Mouse (Mus musculus): ENCODE measurements at regions not wholly inside any gene's neighbourhood (a gene's known extent, or its start where the extent isn't known, plus 50 kb on each side); places are given as distances from the start of the nearest gene placed in this dataset.

DNA sequence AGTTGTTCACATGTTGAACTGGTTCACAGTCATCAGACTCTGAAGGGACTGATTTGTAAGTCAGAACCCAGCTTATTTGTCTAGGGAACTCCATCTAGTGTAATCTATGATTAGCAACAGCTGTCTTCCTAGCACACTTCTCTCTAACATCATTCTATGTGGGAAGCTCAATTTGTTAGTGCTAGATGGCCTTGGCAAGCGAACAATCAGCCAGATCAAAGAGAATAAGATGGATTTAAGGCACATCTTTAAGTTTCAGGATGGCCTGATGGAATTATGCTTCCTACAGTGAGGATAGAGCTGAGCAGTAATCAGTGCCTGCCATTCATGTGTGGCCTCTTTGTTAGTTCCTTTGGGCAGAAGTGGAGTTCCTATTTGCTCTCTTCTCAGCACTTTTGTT, 183.1 kb upstream of the Pdcd1 start:
- no peak for DNase-seq (ENCODE audit: low spot score in 2 of 2)

- no peak for DNase-seq (ENCODE audit: low spot score in 2 of 2)
Measured at GRCm38 (mm10) chr1:94221006-94221405, 168.7 kb upstream of the Pdcd1 start.

DNA sequence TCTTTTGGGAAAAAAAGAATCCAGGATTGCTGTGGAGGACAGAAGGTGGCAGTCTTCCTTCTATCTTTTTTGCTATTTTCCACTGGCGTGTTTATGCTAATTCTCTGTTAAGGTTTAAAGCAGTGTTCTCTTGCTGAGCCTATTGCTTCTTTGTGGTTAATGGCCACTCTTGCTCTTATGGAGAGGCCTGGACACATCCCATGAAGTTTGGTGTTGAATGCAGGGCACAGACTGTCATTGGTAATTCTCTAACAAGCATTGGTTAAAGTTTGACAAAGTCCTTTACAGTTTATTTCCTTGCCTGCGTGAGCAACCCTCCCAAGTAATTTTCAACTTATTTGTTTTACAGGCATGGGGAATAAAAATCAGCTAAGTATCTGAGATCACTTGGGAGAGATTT, 165.1 kb upstream of the Pdcd1 start:
- no peak for DNase-seq (ENCODE audit: low spot score in 2 of 2)

DNA sequence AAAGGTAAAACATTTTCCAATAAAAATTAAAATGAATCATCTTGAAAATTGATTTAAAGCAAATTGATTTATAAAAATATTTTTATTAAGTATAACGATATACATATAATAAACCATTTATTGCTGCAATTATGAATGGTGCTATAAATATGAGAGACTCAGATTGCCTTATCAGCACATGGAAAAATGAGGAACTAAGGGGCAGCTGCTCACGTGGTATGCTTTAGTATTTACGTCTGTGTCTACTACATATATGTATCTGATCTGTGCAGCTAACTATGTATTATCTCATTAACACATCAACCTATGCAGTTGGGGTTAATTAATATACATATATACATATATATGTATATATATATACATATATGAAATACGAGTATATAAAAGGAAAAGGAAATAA, 156.6 kb upstream of the Pdcd1 start:
- no peak for DNase-seq (ENCODE audit: low spot score in 2 of 2)

DNA sequence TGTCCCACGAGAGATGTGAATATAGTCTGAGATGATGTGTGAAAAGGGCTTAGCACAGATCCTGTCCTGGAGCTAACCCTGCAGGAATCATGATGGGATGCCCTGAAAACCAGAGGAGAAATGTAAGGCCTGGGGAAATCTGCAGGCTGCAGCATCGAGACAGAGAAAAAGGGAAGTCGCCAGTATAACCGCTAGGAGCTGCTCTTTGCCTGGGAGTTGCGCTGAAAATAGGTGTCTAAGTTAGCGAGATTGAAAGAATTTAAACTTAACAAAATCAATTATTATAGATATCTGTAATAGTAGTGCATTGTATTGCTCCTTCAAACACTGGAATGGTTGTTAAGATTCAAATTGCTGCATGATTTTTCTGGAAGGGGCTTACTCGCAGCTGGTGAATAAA, 155.5 kb upstream of the Pdcd1 start:
- no peak for DNase-seq (ENCODE audit: low spot score in 2 of 2)

DNA sequence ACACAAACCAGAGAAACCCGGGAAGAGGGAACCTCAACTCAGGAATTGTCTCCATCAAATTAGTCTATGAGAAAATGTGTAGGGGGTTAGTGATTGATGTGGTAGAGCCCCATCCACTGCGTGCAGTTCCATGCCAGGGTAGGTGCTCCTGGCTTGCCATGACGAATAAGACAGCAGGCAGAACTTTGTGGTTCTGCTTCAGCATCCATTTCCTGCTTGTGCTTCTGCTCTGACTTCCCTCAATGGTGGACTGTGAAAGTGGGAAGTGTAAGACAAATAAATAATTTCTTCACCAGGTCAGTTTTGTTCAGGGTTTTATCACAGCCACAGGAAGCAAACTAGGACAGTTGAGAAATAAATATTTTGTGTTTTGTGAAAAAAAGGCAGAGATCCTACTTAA, 150.9 kb upstream of the Pdcd1 start:
- DNase-seq (ENCODE audit: low spot score in 2 of 2), result no peak

DNA sequence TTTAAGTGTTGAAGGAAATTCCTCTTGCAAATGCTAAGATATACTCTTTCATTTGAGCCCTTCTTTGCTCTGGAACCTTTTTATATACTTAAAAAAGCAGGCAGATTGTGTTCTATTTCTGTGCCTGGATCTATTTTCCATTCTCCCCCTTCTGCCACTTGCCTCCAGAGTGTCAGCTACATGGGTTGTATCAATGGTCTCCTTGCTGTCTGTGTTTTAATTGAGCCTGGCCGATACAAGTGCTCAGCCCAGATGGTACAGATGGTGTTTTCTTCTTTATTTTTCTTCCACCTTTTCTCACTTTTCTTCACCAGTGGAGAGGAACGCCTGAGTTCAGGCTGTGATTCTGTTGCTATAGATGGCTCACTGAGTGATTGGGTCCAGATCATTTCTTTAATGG, 131.5 kb upstream of the Pdcd1 start:
- DNase-seq (ENCODE audit: low spot score in 2 of 2), result no peak

GRCm38 (mm10) chr1:94149958-94150357, 97.6 kb upstream of the Pdcd1 start:
- DNase-seq (ENCODE audit: low spot score in 2 of 2), result no peak

DNA sequence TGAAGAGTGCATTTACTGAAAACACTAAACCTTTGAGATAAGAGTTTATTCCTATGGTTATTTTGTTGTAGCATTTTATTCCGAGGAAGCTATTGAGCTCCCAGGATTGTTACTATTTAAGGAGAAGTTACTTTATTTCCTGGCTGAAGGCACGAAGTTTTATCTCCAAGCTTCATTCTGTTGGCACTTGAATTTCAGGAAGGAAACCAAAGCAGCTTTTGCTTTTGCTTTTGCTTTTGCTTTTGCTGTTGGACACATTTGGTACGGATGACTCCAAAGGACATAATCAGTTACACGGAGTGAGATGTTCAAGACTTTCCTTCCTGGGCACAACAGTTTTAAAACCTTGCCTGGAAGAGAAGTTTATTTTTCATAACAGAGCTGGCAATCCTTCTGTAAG, 94.7 kb upstream of the Pdcd1 start:
- DNase-seq (ENCODE audit: low spot score in 2 of 2), result no peak

DNA sequence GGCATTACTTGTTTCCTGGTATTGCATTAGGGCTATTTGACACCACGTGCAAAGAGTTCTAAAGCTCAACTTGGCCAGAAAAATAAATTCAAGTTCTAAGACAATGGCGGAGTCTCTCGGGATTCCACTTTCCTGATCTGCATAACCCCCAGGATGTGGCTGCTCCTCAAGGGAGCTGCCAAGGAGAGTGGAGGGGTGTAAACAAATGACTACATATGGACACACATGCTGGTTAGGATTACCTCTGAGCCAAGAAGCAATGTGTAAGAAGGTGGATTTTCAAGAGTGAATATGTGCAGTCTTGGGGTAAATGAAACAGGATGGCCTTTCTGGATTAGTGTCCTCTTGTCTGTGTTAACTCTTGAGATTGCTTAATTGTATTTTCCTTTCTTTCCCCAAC, 88.2 kb upstream of the Pdcd1 start:
- no peak for DNase-seq (ENCODE audit: low spot score in 2 of 2)

- DNase-seq (ENCODE audit: low spot score in 2 of 2), result no peak
Measured at GRCm38 (mm10) chr1:94139445-94140062, 87.2 kb upstream of the Pdcd1 start.

DNA sequence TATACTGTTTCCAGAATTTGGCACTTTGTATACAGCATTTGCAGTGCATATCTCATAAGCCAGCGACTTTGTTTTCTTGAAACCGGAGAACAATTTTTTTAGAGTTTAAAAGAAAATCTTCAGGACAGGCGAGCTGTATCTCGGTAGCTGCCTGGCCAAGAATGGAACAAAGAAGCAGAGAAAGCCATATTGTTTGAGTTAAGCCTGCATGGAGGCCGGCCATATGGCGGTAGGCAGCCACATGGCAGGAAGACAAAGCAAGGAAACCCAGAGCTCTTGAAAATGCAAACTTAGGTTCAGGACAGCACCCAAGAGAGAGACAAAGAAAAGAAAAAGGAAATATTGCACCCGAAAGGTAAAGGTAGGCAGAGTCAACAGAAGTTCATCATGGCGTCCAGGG, 84.4 kb upstream of the Pdcd1 start:
- DNase-seq (ENCODE audit: low spot score in 2 of 2), result no peak

All from layer of hippocampus, postnatal 10 days (tissue).